Mouse (Mus musculus): ENCODE measurements around the gene Irak2. TPM values are rescaled to one million over a fixed set of nuclear protein-coding genes. Genes with fewer than 3 reads are reported as not detected.
"Not testable (repeated sequence)": the region's sequence is repeated elsewhere in the genome, so short reads cannot be mapped to it uniquely, and the experiment has no call there.

Irak2 gene
- total RNA-seq, 1 experiment from 2014 or later, result 17.4 TPM

GRCm38 (mm10) chr6:113668287-113669154, 30.3 kb downstream of the Irak2 start:
- peak; percentile 55 for DNase-seq

GRCm38 (mm10) chr6:113669821-113670220, 31.6 kb downstream of the Irak2 start:
- DNase-seq, result no peak

- DNase-seq, result not testable (repeated sequence)
Observed at GRCm38 (mm10) chr6:113672029-113672428, 33.8 kb downstream of the Irak2 start.

- no peak for DNase-seq
Observed at GRCm38 (mm10) chr6:113672989-113673388, 34.7 kb downstream of the Irak2 start.

DNA sequence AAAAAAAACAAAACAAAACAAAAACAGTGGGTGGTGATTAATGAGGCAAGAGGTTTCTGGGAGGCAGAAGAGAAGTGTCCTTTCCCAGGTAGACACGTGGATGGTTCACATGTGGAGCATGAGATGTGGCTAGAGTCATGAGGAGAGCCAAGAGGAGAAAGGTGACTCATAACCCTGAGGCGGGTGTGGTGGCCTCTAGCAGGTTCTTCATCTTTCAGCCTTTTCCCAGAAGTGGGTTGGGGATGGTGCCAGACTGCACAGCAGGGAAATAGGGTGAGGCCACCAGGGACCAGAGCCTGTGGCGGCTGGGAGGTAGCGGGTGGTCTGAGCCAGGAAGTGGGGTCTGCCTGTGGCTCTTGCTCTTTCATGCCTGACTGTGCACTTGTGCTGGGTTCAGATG, 37.0 kb downstream of the Irak2 start:
- DNase-seq, result no peak

DNA sequence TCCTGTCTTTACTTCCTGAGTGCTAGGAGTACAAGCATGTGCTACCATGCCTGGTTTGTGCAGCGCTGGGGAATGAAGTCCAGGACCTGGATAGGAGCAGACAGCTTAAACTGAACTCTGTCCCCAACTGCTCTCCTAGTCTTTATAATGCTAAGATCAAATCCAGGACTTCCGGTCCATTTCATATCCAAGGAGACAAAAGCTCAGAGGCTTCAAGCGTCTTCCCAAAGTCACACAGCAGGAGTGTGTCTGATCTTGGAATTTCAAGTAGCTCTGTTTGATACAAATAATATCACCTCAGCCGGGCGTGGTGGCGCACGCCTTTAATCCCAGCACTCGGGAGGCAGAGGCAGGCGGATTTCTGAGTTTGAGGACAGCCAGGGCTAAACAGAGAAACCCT, 37.7 kb downstream of the Irak2 start:
- no peak for DNase-seq

- no peak for DNase-seq
Observed at GRCm38 (mm10) chr6:113677070-113677734, 38.9 kb downstream of the Irak2 start.

DNA sequence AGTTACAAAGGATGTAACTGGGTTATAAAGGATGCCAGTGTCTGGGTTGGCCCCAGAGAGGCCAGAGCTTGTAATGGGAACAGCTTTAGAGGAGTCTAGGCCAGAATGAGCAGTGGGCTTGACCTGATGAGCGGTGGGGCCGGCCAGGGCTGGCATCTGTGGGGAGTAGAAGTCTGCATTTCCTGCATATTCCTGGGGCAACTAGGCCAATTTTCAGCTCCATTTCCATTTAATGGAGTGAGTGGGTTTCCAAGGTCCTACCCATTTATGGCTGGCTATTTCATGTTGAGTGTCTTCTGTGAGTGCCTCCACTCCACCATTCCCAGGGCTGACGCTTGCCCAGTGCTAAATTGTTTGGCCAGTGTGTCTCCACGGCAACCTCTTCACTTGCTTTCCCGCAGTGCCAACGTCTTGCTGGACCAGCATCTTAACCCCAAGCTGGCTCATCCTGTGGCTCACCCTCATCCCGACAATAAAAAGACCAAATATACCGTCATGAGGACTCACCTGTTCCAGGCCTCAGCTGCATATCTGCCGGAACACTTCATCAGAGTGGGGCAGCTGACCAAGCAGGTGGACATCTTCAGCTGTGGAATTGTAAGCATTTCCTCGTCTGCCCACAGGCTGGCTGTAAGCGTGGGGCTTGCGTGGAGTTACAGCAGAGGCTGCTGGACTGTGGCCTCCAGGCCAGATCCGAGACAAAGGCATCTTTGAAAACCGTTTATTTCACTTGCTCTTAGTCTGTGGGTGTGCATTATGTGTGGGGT, 40.2 kb downstream of the Irak2 start:
- no peak for DNase-seq

DNA sequence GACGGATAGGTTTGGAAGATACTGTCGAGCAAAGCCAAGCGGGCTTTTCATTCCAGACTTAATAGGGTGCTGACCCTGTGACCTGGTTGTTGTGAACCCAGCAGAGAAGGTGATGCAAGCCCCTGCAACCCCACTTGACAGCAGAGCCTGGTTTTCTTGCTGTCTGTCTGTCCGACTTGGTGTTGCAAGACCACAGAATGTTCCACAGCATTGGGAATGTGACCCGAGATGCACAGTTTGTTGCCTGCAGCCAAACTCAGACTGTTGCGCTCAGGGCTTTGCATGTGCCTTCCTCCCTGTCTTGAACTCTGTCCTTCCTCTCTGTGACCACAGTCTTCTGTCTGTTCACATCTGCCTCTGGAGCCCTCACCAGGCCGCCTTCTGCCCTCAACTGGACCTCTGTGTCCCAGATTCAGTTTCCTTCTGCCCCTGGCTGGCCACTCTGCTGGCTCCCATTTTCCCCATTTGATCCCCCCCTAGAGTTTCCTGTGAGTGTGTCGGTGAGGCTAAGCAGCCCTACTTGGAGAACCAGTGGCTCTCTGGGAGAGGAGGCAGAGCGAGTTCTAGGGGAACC, 41.8 kb downstream of the Irak2 start:
- DNase-seq, result no peak

DNA sequence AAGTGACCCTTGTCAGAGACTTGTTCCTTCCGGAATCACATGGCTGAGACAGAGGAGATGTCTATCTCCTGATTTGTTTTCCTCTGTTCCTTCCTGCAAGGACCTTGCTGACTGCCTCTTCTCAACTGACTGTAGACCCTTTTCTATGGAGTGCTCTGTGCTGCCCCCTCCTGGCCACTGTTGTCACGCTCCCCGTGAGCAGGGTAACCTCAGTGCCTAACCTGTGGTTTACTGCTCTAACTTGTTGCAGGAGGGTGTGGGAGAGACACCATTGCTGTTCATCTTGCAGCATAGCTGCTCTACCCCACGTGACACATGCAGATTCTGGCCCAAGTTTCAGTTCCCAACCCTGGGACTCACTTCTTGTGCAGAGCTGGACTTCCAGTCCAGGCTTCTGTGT, 43.0 kb downstream of the Irak2 start:
- DNase-seq, result peak; percentile 95

DNA sequence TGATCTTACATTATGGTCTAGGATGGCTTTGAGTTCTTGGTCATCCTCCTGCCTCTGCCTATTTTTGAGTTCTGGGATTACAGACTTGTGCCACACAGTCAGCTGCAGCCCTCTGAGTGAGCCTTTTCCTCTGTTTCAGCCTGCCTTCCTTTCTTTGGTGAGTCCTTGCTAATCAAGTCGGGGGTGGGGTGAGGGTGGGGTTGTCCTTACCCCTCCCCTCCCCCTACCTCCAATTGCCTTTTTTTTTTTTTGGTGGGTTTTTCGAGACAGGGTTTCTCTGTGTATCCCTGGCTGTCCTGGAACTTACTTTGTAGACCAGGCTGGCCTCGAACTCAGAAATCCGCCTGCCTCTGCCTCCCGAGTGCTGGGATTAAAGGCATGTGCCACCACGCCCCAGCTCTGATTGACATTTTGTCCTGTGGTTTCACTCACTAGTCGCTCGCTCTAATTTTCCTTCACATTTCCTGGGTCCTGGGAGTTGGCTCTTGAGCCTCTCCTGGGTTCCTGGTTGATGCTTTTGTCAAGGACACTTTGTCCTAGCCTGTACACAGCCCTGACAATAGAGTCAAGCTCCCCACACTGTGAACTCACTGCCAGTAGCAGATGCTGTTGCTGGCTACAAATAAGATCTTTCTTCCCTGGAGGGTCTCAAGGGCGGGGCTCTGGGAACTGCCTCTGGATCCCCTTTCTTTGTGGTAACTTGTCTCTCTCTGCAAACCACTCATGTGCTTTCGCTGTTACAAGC, 45.0 kb downstream of the Irak2 start:
- no peak for DNase-seq

DNA sequence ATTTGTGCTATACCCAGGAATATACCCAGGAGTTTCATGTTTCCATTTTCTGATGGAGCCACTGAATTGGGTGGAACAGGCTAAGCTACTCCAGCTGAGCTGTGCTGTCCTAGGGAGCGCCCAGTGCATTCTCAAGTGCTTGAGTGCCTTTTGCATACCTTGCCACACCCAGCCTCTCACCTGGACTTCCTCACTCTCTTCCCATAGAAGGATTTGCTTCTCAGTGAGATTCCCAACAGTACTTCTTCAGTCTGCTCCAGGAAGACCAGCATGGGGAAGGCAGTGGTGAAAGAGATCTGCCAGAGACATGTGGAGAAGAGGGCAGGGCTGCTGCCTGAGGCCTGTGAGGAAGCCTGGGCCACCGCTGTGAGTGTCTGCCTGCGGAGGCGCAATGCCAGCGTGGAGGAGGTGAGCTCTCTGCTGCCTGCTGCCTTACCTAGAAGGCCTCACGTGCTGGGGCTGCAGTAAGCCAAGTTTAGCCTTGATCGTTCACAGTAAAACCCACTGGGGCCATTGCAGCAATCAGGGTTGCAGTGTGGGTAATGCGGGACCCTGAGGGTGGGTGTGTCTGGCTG, 48.4 kb downstream of the Irak2 start:
- no peak for DNase-seq

DNA sequence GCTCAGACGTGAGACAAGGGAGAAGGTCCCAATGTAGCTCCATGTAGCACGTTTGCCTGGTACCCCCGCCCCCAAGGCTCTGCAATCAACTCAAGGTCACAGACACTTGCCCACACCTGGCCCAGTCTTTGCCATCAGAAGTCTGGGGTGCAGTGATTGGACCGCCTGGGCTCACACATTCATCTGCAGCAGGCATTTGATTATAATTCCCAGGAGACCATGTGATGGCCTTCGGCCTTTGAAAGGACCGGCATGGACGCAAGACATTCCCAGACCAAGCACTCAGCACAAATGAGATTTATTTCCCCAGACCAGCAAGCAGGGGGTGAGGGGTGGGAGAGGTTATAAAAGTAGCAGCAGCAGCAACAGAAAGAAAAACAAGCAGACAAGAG, 51.7 kb downstream of the Irak2 start:
- peak; percentile 61 for DNase-seq

- peak; percentile 80 for DNase-seq
Observed at GRCm38 (mm10) chr6:113690400-113691083, 52.3 kb downstream of the Irak2 start.

DNA sequence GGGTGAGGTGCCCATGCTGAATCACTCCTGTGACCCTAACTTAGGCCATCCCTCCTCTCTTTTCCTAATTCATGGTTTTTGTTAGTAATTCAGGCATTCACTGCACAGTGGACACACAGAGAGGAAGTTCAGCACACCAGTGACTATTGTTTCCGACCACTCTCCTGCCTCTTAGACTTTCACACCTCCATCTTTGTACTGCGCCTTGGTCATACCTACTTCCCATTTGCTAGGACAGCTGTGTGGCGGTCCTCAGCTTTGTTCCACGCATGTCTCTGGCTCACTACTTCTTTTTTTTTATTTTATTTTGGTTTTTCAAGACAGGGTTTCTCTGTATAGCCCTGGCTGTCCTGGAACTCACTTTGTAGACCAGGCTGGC, 52.8 kb downstream of the Irak2 start:
- DNase-seq, result no peak

DNA sequence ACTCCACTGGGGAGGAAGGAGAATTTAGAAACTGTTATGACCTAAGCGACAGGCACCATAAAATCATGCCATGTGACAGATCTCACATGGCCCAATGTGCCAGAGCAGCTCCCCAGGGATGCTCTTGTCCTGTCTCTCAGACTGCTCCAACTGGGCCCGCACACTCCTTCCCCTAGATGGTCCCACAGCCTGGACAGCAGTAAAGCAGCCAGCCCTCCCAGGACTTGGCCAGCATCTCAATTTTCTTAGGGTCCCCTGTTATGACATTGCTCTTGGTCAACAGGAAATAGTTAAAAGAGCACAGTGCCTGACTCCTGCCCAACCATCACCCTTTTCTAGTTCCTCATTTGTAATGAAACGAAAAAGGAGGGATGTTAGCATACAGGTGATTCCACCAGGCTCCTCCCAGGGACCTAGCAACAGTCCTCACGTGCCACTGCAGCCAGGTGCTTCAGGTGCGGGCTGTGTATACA, 54.4 kb downstream of the Irak2 start:
- DNase-seq, result peak; percentile 41

GRCm38 (mm10) chr6:113693377-113693776, 55.1 kb downstream of the Irak2 start:
- no peak for DNase-seq

- no peak for DNase-seq
Observed at GRCm38 (mm10) chr6:113695203-113695602, 56.9 kb downstream of the Irak2 start.

DNA sequence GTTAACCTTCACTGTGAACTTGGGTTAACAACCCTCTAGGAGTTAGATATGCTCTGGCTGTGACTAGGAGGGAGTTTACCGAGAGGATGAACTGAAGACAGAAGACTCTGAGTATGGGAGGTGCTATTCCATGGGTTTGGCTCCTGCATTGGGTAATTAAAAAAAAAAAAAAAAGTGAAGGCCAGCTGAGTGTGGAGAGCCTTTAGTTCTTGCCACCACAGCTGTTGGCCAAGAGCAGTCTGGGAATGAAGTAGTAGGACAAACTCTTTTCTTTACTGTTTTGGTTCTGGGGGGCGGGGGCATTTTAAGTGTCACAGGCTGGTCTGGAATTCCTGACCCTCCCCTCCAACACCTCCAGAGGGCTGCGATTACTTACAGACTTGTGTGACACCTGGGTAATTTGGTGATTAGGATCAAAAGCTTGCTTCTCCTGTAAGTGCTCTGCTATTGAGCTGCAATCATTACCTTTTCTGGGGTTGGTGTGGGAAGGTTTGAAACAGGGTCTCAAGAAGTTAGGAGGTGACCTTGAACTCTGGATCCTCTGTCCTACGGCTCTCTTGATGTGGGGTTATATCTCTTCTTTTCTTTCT, 57.6 kb downstream of the Irak2 start:
- DNase-seq, result no peak

DNA sequence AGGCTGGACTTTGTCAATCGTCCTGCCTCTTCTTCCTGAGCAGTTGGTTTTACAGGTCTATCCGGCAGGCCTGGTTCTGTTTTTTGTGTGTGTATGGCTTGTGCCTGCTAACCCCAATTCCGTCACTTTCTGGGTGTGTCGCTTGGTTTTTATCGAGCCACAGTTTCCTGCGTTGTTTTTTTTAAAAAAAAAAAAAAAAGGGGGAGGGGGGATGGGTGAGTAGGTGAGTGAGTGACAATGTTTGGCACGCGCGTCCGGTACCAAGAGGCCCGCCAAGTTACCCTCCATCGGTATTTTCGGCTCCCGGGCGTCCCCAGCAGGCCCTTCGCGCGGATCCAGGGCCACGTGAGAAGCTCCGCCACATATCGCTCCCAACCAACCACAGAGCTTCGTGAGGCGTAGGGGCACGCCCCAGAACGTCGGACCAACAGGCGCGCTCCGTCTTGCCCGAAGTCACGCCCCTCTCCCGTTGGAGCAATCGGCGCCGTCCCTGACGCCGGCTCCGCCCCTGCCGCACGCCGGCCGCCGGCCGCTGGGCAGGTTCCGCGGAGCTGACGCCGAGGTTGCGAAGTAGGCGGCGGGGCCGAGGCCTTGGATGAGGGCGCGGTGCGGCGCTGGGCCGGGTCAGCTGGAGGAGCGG, 58.4 kb downstream of the Irak2 start, which contains the start of gene Tatdn2:
Gene Tatdn2, plus strand, starts transcription at position 469 of the 640 bp plus-strand sequence.
- DNase-seq, result peak; percentile 98
